ENCODE assay signal across 16 mouse cellular contexts in genomic region chr5:125202100-125202499, GRCm38 (mm10). TPM values are rescaled to one million over a fixed set of nuclear protein-coding genes. Genes with fewer than 3 reads are reported as not detected.
DNase-seq lines count a peak whose midpoint lies in the region; ATAC-seq lines count a peak whose summit lies in the region.
"Had no signal": no experiment of that assay in that cellular context is flagged by ENCODE, and none has a peak within 500 bp of the region (broad histone marks: within the 10 kb centered on the region; RNA-seq: fewer than 3 reads in every experiment).

No protein-coding gene starts in this region.

- H3K9ac ChIP-seq in hindbrain, embryonic 15.5 days: no peak overlapping the region
- no peak overlapping the region for H3K9ac ChIP-seq in hindbrain, embryonic 12.5 days
- H3K9ac ChIP-seq in midbrain, embryonic 15.5 days: no peak overlapping the region
- H3K9ac ChIP-seq: liver, embryonic 12.5 days; lung, embryonic 15.5 days had no signal

- 66% methylated on average over 5 of the region's 5 CpGs for WGBS in hindbrain, embryonic 15.5 days
- 88% methylated on average over 5 of the region's 5 CpGs for WGBS in hindbrain, embryonic 12.5 days
- WGBS in midbrain, embryonic 15.5 days: 82% methylated on average over 5 of the region's 5 CpGs

- H3K27ac ChIP-seq in hindbrain, embryonic 15.5 days (replicated peaks): peak overlapping the region; percentile 64
- H3K27ac ChIP-seq in hindbrain, embryonic 12.5 days: no peak overlapping the region
- peak overlapping the region; percentile 75; the same call in 1 of the 2 replicates for H3K27ac ChIP-seq in midbrain, embryonic 15.5 days
- H3K27ac ChIP-seq: liver, embryonic 12.5 days; lung, embryonic 15.5 days had no signal

- H3K4me2 ChIP-seq in hindbrain, embryonic 15.5 days: no peak overlapping the region
- H3K4me2 ChIP-seq in hindbrain, embryonic 12.5 days (replicated peaks): no peak overlapping the region
- H3K4me2 ChIP-seq in midbrain, embryonic 15.5 days: no peak overlapping the region
- H3K4me2 ChIP-seq: liver, embryonic 12.5 days; lung, embryonic 15.5 days had no signal

- no peaks in the 10 kb centered on the region for H3K27me3 ChIP-seq in hindbrain, embryonic 15.5 days
- no peaks in the 10 kb centered on the region for H3K27me3 ChIP-seq in hindbrain, embryonic 12.5 days
- no peaks in the 10 kb centered on the region for H3K27me3 ChIP-seq in midbrain, embryonic 15.5 days (replicated peaks)
- H3K27me3 ChIP-seq: lung, embryonic 15.5 days had no signal

- no peaks in the 10 kb centered on the region for H3K9me3 ChIP-seq in hindbrain, embryonic 15.5 days
- H3K9me3 ChIP-seq in hindbrain, embryonic 12.5 days (replicated peaks): no peaks in the 10 kb centered on the region
- no peaks in the 10 kb centered on the region for H3K9me3 ChIP-seq in midbrain, embryonic 15.5 days
- H3K9me3 ChIP-seq: limb, embryonic 10.5 days; liver, embryonic 12.5 days; lung, embryonic 15.5 days had no signal

- no peak overlapping the region for H3K4me3 ChIP-seq in hindbrain, embryonic 15.5 days
- H3K4me3 ChIP-seq in hindbrain, embryonic 12.5 days: no peak overlapping the region
- H3K4me3 ChIP-seq in midbrain, embryonic 15.5 days: no peak overlapping the region
- H3K4me3 ChIP-seq: limb, embryonic 10.5 days; liver, embryonic 12.5 days; lung, embryonic 15.5 days had no signal

- peaks cover 26% of the 10 kb centered on the region for H3K4me1 ChIP-seq in hindbrain, embryonic 15.5 days (replicated peaks)
- H3K4me1 ChIP-seq in hindbrain, embryonic 12.5 days: peaks cover 18% of the 10 kb centered on the region
- peaks cover 25% of the 10 kb centered on the region for H3K4me1 ChIP-seq in midbrain, embryonic 15.5 days
- H3K4me1 ChIP-seq: liver, embryonic 12.5 days had no signal

- peak; percentile 63 for DNase-seq in cerebellum, adult 9-11 months
- no peak for DNase-seq in cerebellum, postnatal 4 days (ENCODE audit: low spot score in 2 of 2)
- DNase-seq in gastrocnemius, postnatal 25 days: peak; percentile 24
- no peak for DNase-seq in gastrocnemius, postnatal 10 days
- DNase-seq in ovary, postnatal 10 days (ENCODE audit: low spot score): no peak
- DNase-seq: adrenal gland, postnatal 14 days; kidney, adult 9 months; kidney, postnatal 4 days; layer of hippocampus, postnatal 36 days; thymus, postnatal 4 days had no signal

- no peaks in the 10 kb centered on the region for H3K36me3 ChIP-seq in hindbrain, embryonic 15.5 days
- no peaks in the 10 kb centered on the region for H3K36me3 ChIP-seq in hindbrain, embryonic 12.5 days
- H3K36me3 ChIP-seq in midbrain, embryonic 15.5 days (replicated peaks): no peaks in the 10 kb centered on the region
- H3K36me3 ChIP-seq: limb, embryonic 10.5 days; liver, embryonic 12.5 days; lung, embryonic 15.5 days had no signal

- ATAC-seq in hindbrain, embryonic 15.5 days (ENCODE audit: low FRiP score, low read depth): no peak
- ATAC-seq in hindbrain, embryonic 12.5 days (ENCODE audit: low FRiP score): no peak
- no peak for ATAC-seq in midbrain, embryonic 15.5 days (replicated peaks)
- ATAC-seq: liver, embryonic 12.5 days had no signal

RNA-seq across cellular contexts. Expression of gene Ncor2, which starts 23.1 kb away (rescaled TPM):
- total RNA-seq in gastrocnemius, postnatal 25 days (2021): 100 to 1,000 TPM in 1 of 2 experiments, 10 to 100 TPM in 1; 92.7 to 108 TPM
- 100 to 1,000 TPM; 116 to 123 TPM for total RNA-seq in gastrocnemius, postnatal 10 days (2021)
- 26.3 and 28.7 TPM in 2 replicates for polyA plus RNA-seq in hindbrain, embryonic 15.5 days (2015; fragmentation: Nextera tagmentation; extraction: Ambion mirVana)
- 30.2 and 31.0 TPM in 2 replicates for polyA plus RNA-seq in hindbrain, embryonic 12.5 days (2016; fragmentation: Nextera tagmentation; extraction: Ambion mirVana)
- 25.6 and 27.6 TPM in 2 replicates for polyA plus RNA-seq in midbrain, embryonic 15.5 days (2015; fragmentation: Nextera tagmentation; extraction: Ambion mirVana)

Comparison
In these comparisons a context has a peak if more than half of its experiments do, and no peak if none do; other contexts are left out.
1. DNase-seq: peak in cerebellum, adult 9-11 months (single experiment) and gastrocnemius, postnatal 25 days (single experiment); none in cerebellum, postnatal 4 days (0 of 2), gastrocnemius, postnatal 10 days (single experiment) and ovary, postnatal 10 days (single experiment).